18 mouse cellular contexts compared by ENCODE assay signal in genomic region chr2:103713831-103714230, GRCm38 (mm10). TPM values are rescaled to one million over a fixed set of nuclear protein-coding genes. Genes with fewer than 3 reads are reported as not detected.
DNase-seq lines count a peak whose midpoint lies in the region; ATAC-seq lines count a peak whose summit lies in the region.
"Had no signal": no experiment of that assay in that cellular context is flagged by ENCODE, and none has a peak within 500 bp of the region (broad histone marks: within the 10 kb centered on the region; RNA-seq: fewer than 3 reads in every experiment).

No protein-coding gene starts in this region.

- peak; percentile 46 to 69 for DNase-seq in kidney, adult 8-10 months
- peak; percentile 58 to 69 for DNase-seq in kidney, postnatal 36 days
- no peak for DNase-seq in lung, adult 18-20 months
- no peak for DNase-seq in retina, embryonic 14.5 days (ENCODE audit: low spot score)
- DNase-seq: lung, postnatal 14 days; spleen, adult 18-20 months; thymus, adult 18-20 months had no signal

- no peak overlapping the region for H3K4me3 ChIP-seq in kidney, embryonic 15.5 days (replicated peaks)
- H3K4me3 ChIP-seq in liver, embryonic 15.5 days (replicated peaks): no peak overlapping the region
- H3K4me3 ChIP-seq in forebrain, embryonic 12.5 days (replicated peaks): no peak overlapping the region
- H3K4me3 ChIP-seq: embryonic facial prominence, embryonic 12.5 days; erythroblast, embryonic 14.5 days; forebrain, embryonic 15.5 days; hindbrain, embryonic 12.5 days; limb, embryonic 15.5 days; midbrain, embryonic 13.5 days; neural tube, embryonic 12.5 days had no signal

- no peak overlapping the region for H3K4me2 ChIP-seq in kidney, embryonic 15.5 days
- H3K4me2 ChIP-seq in liver, embryonic 15.5 days: no peak overlapping the region
- H3K4me2 ChIP-seq in forebrain, embryonic 12.5 days: no peak overlapping the region
- H3K4me2 ChIP-seq: embryonic facial prominence, embryonic 12.5 days; forebrain, embryonic 15.5 days; hindbrain, embryonic 12.5 days; limb, embryonic 15.5 days; midbrain, embryonic 13.5 days; neural tube, embryonic 12.5 days had no signal

- WGBS in kidney, embryonic 15.5 days: 87% methylated on average over 7 of the region's 7 CpGs
- 71% methylated on average over 7 of the region's 7 CpGs for WGBS in liver, embryonic 15.5 days (ENCODE audit: insufficient replicate concordance)
- WGBS in forebrain, embryonic 12.5 days: 88% methylated on average over 7 of the region's 7 CpGs

- no peaks in the 10 kb centered on the region for H3K27me3 ChIP-seq in kidney, embryonic 15.5 days
- no peaks in the 10 kb centered on the region for H3K27me3 ChIP-seq in liver, embryonic 15.5 days
- H3K27me3 ChIP-seq in forebrain, embryonic 12.5 days: no peaks in the 10 kb centered on the region
- H3K27me3 ChIP-seq: embryonic facial prominence, embryonic 12.5 days; forebrain, embryonic 15.5 days; hindbrain, embryonic 12.5 days; limb, embryonic 15.5 days; midbrain, embryonic 13.5 days; neural tube, embryonic 12.5 days had no signal

- 0 out of 2 replicates have a peak, but pooled peaks cover 4% of the 10 kb centered on the region for H3K4me1 ChIP-seq in kidney, embryonic 15.5 days
- H3K4me1 ChIP-seq in liver, embryonic 15.5 days (replicated peaks): peaks cover 19% of the 10 kb centered on the region
- no peaks in the 10 kb centered on the region for H3K4me1 ChIP-seq in forebrain, embryonic 12.5 days
- H3K4me1 ChIP-seq: embryonic facial prominence, embryonic 12.5 days; forebrain, embryonic 15.5 days; hindbrain, embryonic 12.5 days; limb, embryonic 15.5 days; midbrain, embryonic 13.5 days; neural tube, embryonic 12.5 days had no signal

- no peaks in the 10 kb centered on the region for H3K9me3 ChIP-seq in kidney, embryonic 15.5 days (replicated peaks)
- H3K9me3 ChIP-seq in liver, embryonic 15.5 days (replicated peaks): no peaks in the 10 kb centered on the region
- H3K9me3 ChIP-seq in forebrain, embryonic 12.5 days: no peaks in the 10 kb centered on the region
- H3K9me3 ChIP-seq: embryonic facial prominence, embryonic 12.5 days; forebrain, embryonic 15.5 days; hindbrain, embryonic 12.5 days; limb, embryonic 15.5 days; midbrain, embryonic 13.5 days; neural tube, embryonic 12.5 days had no signal

- no peak overlapping the region for H3K9ac ChIP-seq in kidney, embryonic 15.5 days
- H3K9ac ChIP-seq in liver, embryonic 15.5 days: no peak overlapping the region
- no peak overlapping the region for H3K9ac ChIP-seq in forebrain, embryonic 12.5 days
- H3K9ac ChIP-seq: embryonic facial prominence, embryonic 12.5 days; forebrain, embryonic 15.5 days; hindbrain, embryonic 12.5 days; limb, embryonic 15.5 days; midbrain, embryonic 13.5 days; neural tube, embryonic 12.5 days had no signal

- ATAC-seq in kidney, embryonic 15.5 days (replicated peaks; ENCODE audit: low FRiP score): no peak
- peak; percentile 69 for ATAC-seq in liver, embryonic 15.5 days (ENCODE audit: insufficient read depth)
- ATAC-seq in forebrain, embryonic 12.5 days (ENCODE audit: low FRiP score): no peak
- ATAC-seq: forebrain, embryonic 15.5 days; inflammation-experienced regulatory T-cells, adult 6 months; midbrain, embryonic 13.5 days had no signal

- H3K36me3 ChIP-seq in kidney, embryonic 15.5 days: peaks cover 55% of the 10 kb centered on the region
- H3K36me3 ChIP-seq in liver, embryonic 15.5 days (replicated peaks): peaks cover under 1% of the 10 kb centered on the region; the same call in 1 of the 2 replicates
- peaks cover 69% of the 10 kb centered on the region for H3K36me3 ChIP-seq in forebrain, embryonic 12.5 days (replicated peaks)

- H3K27ac ChIP-seq in kidney, embryonic 15.5 days: no peak overlapping the region
- H3K27ac ChIP-seq in liver, embryonic 15.5 days (replicated peaks): peak overlapping the region; percentile 48; the same call in 1 of the 2 replicates
- H3K27ac ChIP-seq in forebrain, embryonic 12.5 days: no peak overlapping the region
- H3K27ac ChIP-seq: embryonic facial prominence, embryonic 12.5 days; forebrain, embryonic 15.5 days; hindbrain, embryonic 12.5 days; limb, embryonic 15.5 days; midbrain, embryonic 13.5 days; neural tube, embryonic 12.5 days had no signal

RNA-seq across cellular contexts. Expression of gene Nat10, which starts 47.2 kb away (rescaled TPM):
- polyA plus RNA-seq in kidney, embryonic 15.5 days (2015; fragmentation: Nextera tagmentation; extraction: Ambion mirVana): 25.3 and 27.4 TPM in 2 replicates
- polyA plus RNA-seq in liver, embryonic 15.5 days (2015; fragmentation: Nextera tagmentation; extraction: Ambion mirVana): 12.9 and 13.0 TPM in 2 replicates
- polyA plus RNA-seq in forebrain, embryonic 12.5 days (2016; fragmentation: Nextera tagmentation; extraction: Ambion mirVana): 30.9 and 34.4 TPM in 2 replicates

Comparison
In these comparisons a context has a peak if more than half of its experiments do, and no peak if none do; other contexts are left out.
1. DNase-seq: peak in kidney, adult 8-10 months (2 of 2) and kidney, postnatal 36 days (2 of 2); none in lung, adult 18-20 months (0 of 2) and retina, embryonic 14.5 days (single experiment).